Mouse (Mus musculus) testis, adult 2 months (tissue): ENCODE results near the gene Gm20388.

Experiments
- CTCF ChIP-seq: fragments of 200-500 bp; IDR thresholded peaks from 2 replicates; pipeline ENCODE4 v1.5.1; 2012; ENCODE audit warnings: low read depth, mild to moderate bottlenecking, inconsistent platforms, low read length, moderate library complexity; ENCODE audit not compliant: control insufficient read depth, insufficient read depth, insufficient replicate concordance
- POLR2A ChIP-seq: fragments of 200-500 bp; IDR thresholded peaks from 2 replicates; pipeline ENCODE4 v1.6.1; 2012; ENCODE audit warnings: low read depth, mild to moderate bottlenecking, inconsistent platforms, low read length, moderate library complexity; ENCODE audit not compliant: control insufficient read depth

DNA sequence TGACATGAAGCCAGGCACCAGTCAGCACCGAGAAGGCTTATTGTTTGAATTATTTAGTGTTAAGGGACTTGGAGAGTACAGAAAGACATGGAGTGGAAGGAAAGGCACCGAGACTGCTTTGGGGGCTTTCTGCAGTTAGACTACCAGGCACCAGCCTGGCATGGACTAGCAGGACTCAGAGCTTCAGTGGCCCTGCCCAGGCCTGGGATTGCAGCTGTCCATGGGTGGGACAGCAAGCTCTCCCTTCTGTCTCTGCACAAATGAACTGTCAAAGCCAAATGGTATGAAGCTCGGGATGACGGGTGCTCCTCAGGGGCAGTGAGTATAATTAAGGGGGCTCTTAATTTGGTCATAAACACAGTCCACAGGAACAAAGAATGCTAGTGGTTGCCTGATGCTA lies 3153.4 kb downstream of the Gm20388 start:
- TF ChIP-seq CTCF (no peak), POLR2A (no peak)
